Mouse (Mus musculus) brown adipose tissue, adult 24 weeks (tissue): Measurements from ENCODE around the gene Prph. TPM values are rescaled to one million over a fixed set of nuclear protein-coding genes. Genes with fewer than 3 reads are reported as not detected.
"Not testable (repeated sequence)": the region's sequence is repeated elsewhere in the genome, so short reads cannot be mapped to it uniquely, and the experiment has no call there.

ENCODE experiments used
- H3K27ac ChIP-seq: fragments of 200-500 bp; replicated peaks from 2 replicates; pipeline ENCODE4 v1.5.1; 2012; ENCODE audit warnings: low read depth, mild to moderate bottlenecking, low read length
- H3K4me1 ChIP-seq: fragments of 200-500 bp; 2 replicates; pipeline ENCODE4 v1.6.1; 2012; ENCODE audit warnings: low read length, mixed read lengths; ENCODE audit not compliant: control insufficient read depth, insufficient read depth, insufficient read length
- H3K4me3 ChIP-seq: fragments of 200-500 bp; 2 replicates; pipeline ENCODE4 v1.5.1; 2012; ENCODE audit warnings: low read depth, mild to moderate bottlenecking, low read length, moderate library complexity; ENCODE audit not compliant: insufficient read depth
- polyA plus RNA-seq: library from polyadenylated mRNA; stranded (reverse); fragments of >200 nt; gene quantifications from 2 replicates; pipeline ENCODE4 v1.2.4, GENCODE M21; 2012; ENCODE audit not compliant: missing spikeins, insufficient read depth, insufficient read length

Prph gene
- polyA plus RNA-seq, 1 experiment, result not detected

- not testable (repeated sequence) for H3K4me1 ChIP-seq, H3K27ac ChIP-seq, H3K4me3 ChIP-seq
These were observed 21.0 kb downstream of the Prph start for GRCm38 (mm10) chr15:99076011-99076410.

GRCm38 (mm10) chr15:99078181-99078910 is 23.4 kb downstream of the Prph start:
- Histone ChIP-seq H3K4me3 (no peak overlapping the region), H3K27ac (no peak overlapping the region), H3K4me1 (peaks cover 3% of the 10 kb centered on the region)

GRCm38 (mm10) chr15:99079804-99080203 is 24.8 kb downstream of the Prph start:
- no peak overlapping the region for H3K27ac ChIP-seq
- no peaks in the 10 kb centered on the region for H3K4me1 ChIP-seq
- no peak overlapping the region for H3K4me3 ChIP-seq

GRCm38 (mm10) chr15:99082322-99082721 is 27.3 kb downstream of the Prph start:
- H3K4me3 ChIP-seq, result no peak overlapping the region
- no peak overlapping the region for H3K27ac ChIP-seq
- no peaks in the 10 kb centered on the region for H3K4me1 ChIP-seq

GRCm38 (mm10) chr15:99082840-99083239 is 27.9 kb downstream of the Prph start:
- H3K4me1 ChIP-seq, result no peaks in the 10 kb centered on the region
- H3K4me3 ChIP-seq, result no peak overlapping the region
- no peak overlapping the region for H3K27ac ChIP-seq

GRCm38 (mm10) chr15:99083258-99083657 is 28.3 kb downstream of the Prph start:
- no peaks in the 10 kb centered on the region for H3K4me1 ChIP-seq
- H3K4me3 ChIP-seq, result no peak overlapping the region
- no peak overlapping the region for H3K27ac ChIP-seq

GRCm38 (mm10) chr15:99083867-99084557 is 29.0 kb downstream of the Prph start:
- Histone ChIP-seq H3K4me1 (no peaks in the 10 kb centered on the region), H3K4me3 (no peak overlapping the region), H3K27ac (no peak overlapping the region)

- Histone ChIP-seq H3K27ac (no peak overlapping the region), H3K4me1 (no peaks in the 10 kb centered on the region), H3K4me3 (no peak overlapping the region)
These were observed 29.6 kb downstream of the Prph start for GRCm38 (mm10) chr15:99084618-99085017.

GRCm38 (mm10) chr15:99085997-99086396 is 31.0 kb downstream of the Prph start:
- Histone ChIP-seq H3K27ac (no peak overlapping the region), H3K4me1 (no peaks in the 10 kb centered on the region), H3K4me3 (no peak overlapping the region)

GRCm38 (mm10) chr15:99087253-99088075 is 32.5 kb downstream of the Prph start, which contains the start of gene C1ql4:
Gene C1ql4, minus strand, starts transcription at chr15:99087817.
- Histone ChIP-seq H3K27ac (no peak within 1 kb of the TSS), H3K4me3 (no peak within 1 kb of the TSS), H3K4me1 (no peaks in the 10 kb centered on the region)

GRCm38 (mm10) chr15:99088292-99088691 is 33.3 kb downstream of the Prph start:
- Histone ChIP-seq H3K4me1 (no peaks in the 10 kb centered on the region), H3K4me3 (no peak overlapping the region)

GRCm38 (mm10) chr15:99089069-99089468 is 34.1 kb downstream of the Prph start:
- Histone ChIP-seq H3K27ac (no peak overlapping the region), H3K4me1 (no peaks in the 10 kb centered on the region), H3K4me3 (no peak overlapping the region)

More at GRCm38 (mm10) chr15:99088292-99088691, 33.3 kb downstream of the Prph start:
- H3K27ac ChIP-seq, result no peak overlapping the region

- H3K4me1 ChIP-seq, result peaks cover 6% of the 10 kb centered on the region
- H3K4me3 ChIP-seq, result peak within 1 kb of the TSS; percentile 52
- H3K27ac ChIP-seq, result no peak within 1 kb of the TSS
These were observed 37.9 kb downstream of the Prph start, which contains the start of gene Dnajc22 for GRCm38 (mm10) chr15:99092870-99093269. Gene Dnajc22, plus strand, starts transcription at chr15:99093170.

GRCm38 (mm10) chr15:99093291-99094258 is 38.6 kb downstream of the Prph start:
- Histone ChIP-seq H3K4me1 (peaks cover 6% of the 10 kb centered on the region), H3K27ac (no peak overlapping the region), H3K4me3 (peak overlapping the region; percentile 52)
